Mouse (Mus musculus) bone marrow macrophage, adult 2 months (primary cell): Measurements from ENCODE around the gene Slc39a11.

Source experiments
- CTCF ChIP-seq: IDR thresholded peaks from 2 replicates; pipeline ENCODE4 v1.5.1; 2012; ENCODE audit warnings: low read depth, mild to moderate bottlenecking, low read length, moderate library complexity
- POLR2A ChIP-seq: IDR thresholded peaks from 2 replicates; pipeline ENCODE4 v1.6.1; 2012; ENCODE audit warnings: mild to moderate bottlenecking, low read depth, low read length, borderline replicate concordance

GRCm38 (mm10) chr11:113577221-113577620 is 72.7 kb downstream of the Slc39a11 start:
- TF ChIP-seq CTCF (no peak), POLR2A (no peak)
